Mouse (Mus musculus): ENCODE measurements around the gene Rfc1.
"Not testable (repeated sequence)": the region's sequence is repeated elsewhere in the genome, so short reads cannot be mapped to it uniquely, and the experiment has no call there.

The Rfc1 gene

GRCm38 (mm10) chr5:65335298-65336074 lies at the start of gene Rfc1:
Gene Rfc1, minus strand, starts transcription at chr5:65335670.
- DNase-seq, result peak; percentile 88

GRCm38 (mm10) chr5:65374746-65375145 lies 39.3 kb upstream of the Rfc1 start:
- no peak for DNase-seq

GRCm38 (mm10) chr5:65371551-65371950 lies 36.1 kb upstream of the Rfc1 start:
- no peak for DNase-seq

- no peak for DNase-seq
Measured at GRCm38 (mm10) chr5:65367837-65368236, 32.4 kb upstream of the Rfc1 start.

- no peak for DNase-seq
Measured at GRCm38 (mm10) chr5:65357771-65358170, 22.3 kb upstream of the Rfc1 start.

GRCm38 (mm10) chr5:65356851-65357250 lies 21.4 kb upstream of the Rfc1 start:
- no peak for DNase-seq

GRCm38 (mm10) chr5:65354985-65355384 lies 19.5 kb upstream of the Rfc1 start:
- DNase-seq, result no peak

- no peak for DNase-seq
Measured at GRCm38 (mm10) chr5:65354097-65354496, 18.6 kb upstream of the Rfc1 start.

- DNase-seq, result no peak
Measured at GRCm38 (mm10) chr5:65350508-65350907, 15.0 kb upstream of the Rfc1 start.

- no peak for DNase-seq
Measured at GRCm38 (mm10) chr5:65348168-65348567, 12.7 kb upstream of the Rfc1 start, which contains the start of gene Klb. Gene Klb, plus strand, starts transcription at chr5:65348314.

- DNase-seq, result no peak
Measured at GRCm38 (mm10) chr5:65340167-65340566, 4.7 kb upstream of the Rfc1 start.

- DNase-seq, result peak; percentile 19
Measured at GRCm38 (mm10) chr5:65338394-65338793, 2.9 kb upstream of the Rfc1 start.

- DNase-seq, result no peak
Measured at GRCm38 (mm10) chr5:65336075-65336355, 545 bp upstream of the Rfc1 start.

GRCm38 (mm10) chr5:65334788-65335187 lies 682 bp downstream of the Rfc1 start:
- no peak for DNase-seq

GRCm38 (mm10) chr5:65329971-65330370 lies 5.5 kb downstream of the Rfc1 start:
- DNase-seq, result no peak

- DNase-seq, result peak; percentile 16
Measured at GRCm38 (mm10) chr5:65326212-65326611, 9.3 kb downstream of the Rfc1 start.

- DNase-seq, result no peak
Measured at GRCm38 (mm10) chr5:65324758-65325355, 10.6 kb downstream of the Rfc1 start.

GRCm38 (mm10) chr5:65324271-65324670 lies 11.2 kb downstream of the Rfc1 start:
- DNase-seq, result no peak

GRCm38 (mm10) chr5:65322165-65322564 lies 13.3 kb downstream of the Rfc1 start:
- DNase-seq, result peak; percentile 32

GRCm38 (mm10) chr5:65319176-65319575 lies 16.3 kb downstream of the Rfc1 start:
- no peak for DNase-seq

- DNase-seq, result no peak
Measured at GRCm38 (mm10) chr5:65308866-65309265, 26.6 kb downstream of the Rfc1 start.

GRCm38 (mm10) chr5:65308208-65308607 lies 27.3 kb downstream of the Rfc1 start:
- no peak for DNase-seq

- DNase-seq, result no peak
Measured at GRCm38 (mm10) chr5:65305516-65305915, 30.0 kb downstream of the Rfc1 start.

- no peak for DNase-seq
Measured at GRCm38 (mm10) chr5:65300121-65300520, 35.3 kb downstream of the Rfc1 start.

- not testable (repeated sequence) for DNase-seq
Measured at GRCm38 (mm10) chr5:65299623-65300022, 35.8 kb downstream of the Rfc1 start.

All from thymus, postnatal 25 days (tissue).